Mouse (Mus musculus): ENCODE measurements around the gene Timp3.

DNA sequence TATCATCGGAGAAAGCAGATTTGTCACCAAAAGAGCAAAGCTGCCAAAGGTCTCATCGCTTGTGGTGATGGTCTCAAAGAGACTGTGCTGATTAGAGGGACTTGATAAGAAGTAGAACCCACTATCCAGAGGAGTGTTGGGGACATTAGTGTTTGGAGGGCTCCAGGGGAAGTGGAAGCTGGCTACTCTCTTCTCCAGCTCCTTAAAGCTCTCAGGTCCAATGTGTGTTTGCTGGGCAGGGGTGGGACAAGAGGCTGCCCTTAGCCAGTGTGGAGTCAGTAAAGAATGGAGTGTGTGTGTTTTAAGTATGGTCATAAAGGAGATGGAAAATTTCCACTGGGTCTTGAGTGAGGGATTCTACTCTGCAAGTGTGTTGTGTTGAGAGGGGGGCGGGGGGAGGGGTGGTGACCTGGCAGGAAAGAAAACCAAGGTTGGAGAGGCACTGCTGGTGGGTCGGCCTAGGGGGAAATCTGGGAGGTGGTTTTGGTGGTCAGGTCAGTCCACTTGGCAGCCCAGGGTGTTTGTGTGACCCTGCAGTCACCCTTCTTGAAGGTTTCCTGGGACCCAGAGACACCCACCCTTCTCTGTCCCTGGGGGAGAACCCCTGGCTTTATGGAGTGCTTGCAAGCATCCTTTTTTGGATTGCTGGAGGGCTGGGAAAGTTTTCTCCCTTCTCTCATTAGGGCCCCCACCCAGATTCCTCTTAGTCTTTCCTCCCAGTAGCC, 1.6 kb downstream of the Timp3 start:
- TF ChIP-seq CTCF (IDR thresholded peaks at IDR 0.05): no peak
- TF ChIP-seq EP300 (IDR thresholded peaks at IDR 0.05): no peak; the same call in none of the 2 replicates
